In the genomic region with DNA sequence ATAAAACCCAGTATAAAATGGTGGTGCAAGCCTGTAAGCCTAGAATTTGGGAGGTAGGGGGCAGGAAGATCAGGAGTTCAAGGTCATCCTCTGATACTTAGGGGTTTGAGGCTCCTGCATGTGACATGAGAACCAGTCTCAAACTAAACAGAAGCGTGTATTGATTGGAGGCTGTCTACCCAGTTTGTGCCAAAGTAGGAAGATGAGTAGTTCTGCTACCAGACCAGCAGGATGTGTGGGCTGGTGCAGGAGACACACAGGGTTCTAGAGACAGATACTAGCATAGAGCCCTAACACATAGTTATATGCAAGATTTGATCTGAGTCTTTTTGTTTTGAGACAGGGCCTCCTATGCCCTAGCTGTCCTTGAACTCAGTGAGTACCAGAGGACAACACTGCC, we compare ENCODE assay signal across 17 mouse cellular contexts.
"Had no signal": no experiment of that assay in that cellular context is flagged by ENCODE, and none has a peak within 500 bp of the region (broad histone marks: within the 10 kb centered on the region; RNA-seq: fewer than 3 reads in every experiment).

No protein-coding gene starts in this region.

- H3K4me1 ChIP-seq: lung, embryonic 15.5 days had no signal

- H3K36me3 ChIP-seq: liver, embryonic 15.5 days; lung, embryonic 15.5 days; midbrain, embryonic 10.5 days; midbrain, embryonic 13.5 days; neural tube, embryonic 13.5 days had no signal

- DNase-seq: kidney, adult 18-20 months; kidney, postnatal 36 days; layer of hippocampus, adult 9-11 months; lung, adult 18-20 months; lung, postnatal 10 days; lung, postnatal 36 days; thymus, adult 18-20 months; thymus, postnatal 36 days had no signal

- ATAC-seq: midbrain, embryonic 13.5 days; midbrain, embryonic 16.5 days had no signal

- H3K27me3 ChIP-seq: liver, embryonic 15.5 days; lung, embryonic 15.5 days; megakaryocyte, embryonic 14.5 days; midbrain, embryonic 13.5 days; neural tube, embryonic 13.5 days had no signal

- H3K27ac ChIP-seq: kidney, postnatal 0 days; liver, embryonic 15.5 days; lung, embryonic 15.5 days; midbrain, embryonic 10.5 days; midbrain, embryonic 13.5 days; neural tube, embryonic 13.5 days had no signal

- H3K4me3 ChIP-seq: liver, embryonic 15.5 days; lung, embryonic 15.5 days; megakaryocyte, embryonic 14.5 days; midbrain, embryonic 10.5 days; midbrain, embryonic 13.5 days; myocyte; neural tube, embryonic 13.5 days had no signal
